Mouse (Mus musculus) hindbrain, embryonic 10.5 days (tissue): ENCODE data around the gene Ormdl1. TPM values are rescaled to one million over a fixed set of nuclear protein-coding genes. Genes with fewer than 3 reads are reported as not detected.
"Not testable (repeated sequence)": the region's sequence is repeated elsewhere in the genome, so short reads cannot be mapped to it uniquely, and the experiment has no call there.

Source experiments
- DNase-seq: peaks from one replicate; pipeline ENCODE4 v3.0.0-alpha.2; 2017; ENCODE audit warnings: low spot score
- H3K27ac ChIP-seq: fragments of 300-500 bp; sonication (generic); 2 replicates; pipeline ENCODE4 v1.5.1; 2016; ENCODE audit warnings: mild to moderate bottlenecking, moderate library complexity
- H3K27me3 ChIP-seq: fragments of 300-500 bp; sonication (generic); 2 replicates; pipeline ENCODE4 v1.6.1; 2016; ENCODE audit warnings: mild to moderate bottlenecking; ENCODE audit not compliant: poor library complexity, insufficient read depth, severe bottlenecking
- H3K36me3 ChIP-seq: fragments of 300-500 bp; sonication (generic); 2 replicates; pipeline ENCODE4 v1.6.1; 2016; ENCODE audit warnings: mild to moderate bottlenecking, moderate library complexity
- H3K4me1 ChIP-seq: fragments of 300-500 bp; sonication (generic); replicated peaks from 2 replicates; pipeline ENCODE4 v1.6.1; 2016; ENCODE audit warnings: mild to moderate bottlenecking
- H3K4me3 ChIP-seq: fragments of 300-500 bp; sonication (generic); 2 replicates; pipeline ENCODE4 v1.5.1; 2016; ENCODE audit warnings: mild to moderate bottlenecking, moderate library complexity
- H3K9me3 ChIP-seq: fragments of 300-500 bp; sonication (generic); 2 replicates; pipeline ENCODE4 v1.6.1; 2016; ENCODE audit warnings: mild to moderate bottlenecking, moderate library complexity
- WGBS: fragments of 180-500 bp; shearing (Covaris S2); methylation state at CpG from one replicate; pipeline ENCODE4 v1.1.7; 2016; 5-methylcytosine and 5-hydroxymethylcytosine counted together
- polyA plus RNA-seq: library from polyadenylated mRNA; unstranded; fragments of >200 nt; fragmentation: Nextera tagmentation; extraction: Ambion mirVana; gene quantifications from 2 replicates; pipeline ENCODE4 v1.2.1, GENCODE M21; 2016

Gene Ormdl1
- polyA plus RNA-seq, result 87.6 and 91.4 TPM in 2 replicates

DNA sequence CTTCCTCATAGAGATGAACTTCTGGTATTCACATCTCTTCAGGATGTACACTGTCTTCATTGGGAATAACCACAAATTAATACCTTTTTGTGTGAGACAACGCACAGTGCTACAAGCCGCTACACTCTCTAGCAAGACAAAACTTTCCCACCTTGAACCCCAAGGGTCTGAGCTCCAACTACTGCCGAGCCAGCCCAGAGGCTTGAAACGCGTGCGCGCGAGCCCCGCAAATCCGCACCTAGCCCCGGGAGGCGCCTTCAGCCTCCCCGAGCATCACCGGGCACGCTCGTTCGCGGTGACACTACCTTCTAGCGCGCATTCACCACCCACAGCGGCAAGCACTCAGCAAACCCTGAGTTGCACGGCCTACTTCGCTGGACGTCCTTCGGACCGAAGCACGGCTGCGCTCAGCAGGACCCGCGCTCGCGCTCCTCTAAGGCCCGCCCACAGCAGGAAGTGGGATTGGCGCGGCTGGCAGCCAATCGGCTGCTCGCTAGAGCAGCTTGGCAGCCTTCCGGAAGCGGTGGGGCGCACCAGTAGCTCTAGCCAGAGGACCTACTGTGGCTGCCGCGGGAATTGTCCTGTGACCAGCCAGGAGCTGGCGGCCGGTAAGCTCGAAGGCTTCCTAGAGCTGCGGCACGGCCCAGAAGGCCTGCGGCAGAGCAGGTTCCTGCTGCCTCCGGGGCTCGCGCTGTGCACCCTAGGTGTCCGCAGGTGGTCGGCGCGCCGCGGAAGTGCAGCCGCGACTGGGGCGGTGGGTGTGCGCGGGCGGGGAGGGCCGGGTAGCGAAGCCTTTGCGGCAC lies at the start of gene Ormdl1, which contains the start of the genes Pms1 and Gm28778:
Gene Ormdl1 (plus strand): TSS at position 515 of the 803 bp plus-strand sequence.
Gene Pms1 (minus strand): TSS at position 438 of the 803 bp plus-strand sequence.
Gene Gm28778 (plus strand): TSS at position 531 of the 803 bp plus-strand sequence.
- H3K36me3 ChIP-seq, result peaks cover 33% of the 10 kb centered on the region
- under 1% methylated on average over 66 of the region's 66 CpGs for WGBS
- peak within 1 kb of the TSS; percentile 85 for H3K4me3 ChIP-seq
- no peaks in the 10 kb centered on the region for H3K27me3 ChIP-seq
- H3K27ac ChIP-seq, result peak within 1 kb of the TSS; percentile 97
- peaks cover 15% of the 10 kb centered on the region for H3K4me1 ChIP-seq
- DNase-seq, result peak; percentile 96
- no peaks in the 10 kb centered on the region for H3K9me3 ChIP-seq

DNA sequence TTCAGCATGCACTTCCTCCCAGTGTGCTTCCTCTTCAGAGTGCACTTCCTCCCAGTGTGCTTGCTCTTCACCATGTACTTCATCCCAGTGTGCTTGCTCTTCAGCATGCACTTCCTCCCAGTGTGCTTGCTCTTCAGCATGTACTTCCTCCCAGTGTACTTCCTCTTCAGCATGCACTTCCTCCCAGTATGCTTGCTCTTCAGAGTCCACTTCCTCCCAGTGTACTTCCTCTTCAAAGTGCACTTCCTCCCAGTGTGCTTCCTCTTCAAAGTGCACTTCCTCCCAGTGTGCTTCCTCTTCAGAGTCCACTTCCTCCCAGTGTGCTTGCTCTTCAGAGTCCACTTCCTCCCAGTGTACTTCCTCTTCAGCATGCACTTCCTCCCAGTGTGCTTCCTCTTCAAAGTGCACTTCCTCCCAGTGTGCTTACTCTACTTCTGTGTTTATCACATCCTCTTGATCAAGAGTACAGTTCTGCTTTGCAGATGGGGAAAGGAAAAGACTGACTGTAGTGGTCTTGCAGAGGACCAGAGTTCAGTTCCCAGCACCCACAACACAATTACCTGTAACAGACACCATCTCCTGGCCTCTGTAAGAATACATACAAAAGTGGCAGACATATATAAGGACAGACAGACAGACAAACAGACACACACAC lies 31.8 kb upstream of the Ormdl1 start:
- H3K27me3 ChIP-seq, DNase-seq, H3K4me3 ChIP-seq, H3K27ac ChIP-seq, H3K9me3 ChIP-seq, H3K4me1 ChIP-seq: not testable (repeated sequence)
- H3K36me3 ChIP-seq, result peaks cover 28% of the 10 kb centered on the region

DNA sequence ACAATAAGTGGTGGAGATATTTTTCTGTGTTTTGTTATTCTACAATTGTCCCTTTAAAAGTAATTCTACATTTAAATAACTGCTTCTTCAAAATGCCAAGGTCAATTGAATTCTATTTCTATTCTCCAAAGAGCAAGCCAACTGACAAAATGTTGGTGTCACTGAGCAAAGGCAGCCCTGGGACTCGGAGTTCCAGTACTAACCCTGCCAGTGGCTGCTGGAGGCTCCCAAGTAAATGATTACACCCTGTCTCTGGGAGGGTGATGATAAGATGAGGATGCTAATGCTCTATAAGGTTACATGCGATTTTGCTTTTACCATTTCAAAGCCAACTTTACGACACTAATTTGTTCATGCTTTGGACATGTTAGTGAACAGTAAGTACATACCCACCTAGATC lies 27.0 kb upstream of the Ormdl1 start:
- Histone ChIP-seq H3K27me3 (no peaks in the 10 kb centered on the region), H3K36me3 (peaks cover 27% of the 10 kb centered on the region), H3K4me3 (no peak overlapping the region), H3K27ac (no peak overlapping the region), H3K9me3 (no peaks in the 10 kb centered on the region), H3K4me1 (no peaks in the 10 kb centered on the region)
- WGBS, result 94% methylated on average over 3 of the region's 3 CpGs
- no peak for DNase-seq

DNA sequence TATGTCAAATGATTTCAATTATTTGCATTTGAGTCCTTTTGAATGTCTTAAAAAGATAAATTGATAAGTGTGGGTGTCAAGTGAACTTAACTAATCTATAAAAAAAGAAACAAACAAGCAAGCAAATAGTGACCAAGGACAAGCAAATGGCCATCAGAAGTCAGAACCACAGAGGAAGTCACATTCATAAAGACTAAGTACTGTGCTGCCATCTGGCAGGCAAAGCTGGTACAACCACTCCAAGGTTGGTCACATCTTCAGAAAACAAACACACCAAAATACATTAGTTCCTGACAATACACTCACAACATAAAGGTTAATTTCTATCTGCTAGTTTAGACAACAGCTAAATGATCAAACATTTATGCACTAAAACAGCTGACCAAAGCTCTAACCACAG lies 24.2 kb upstream of the Ormdl1 start:
- DNase-seq, result peak; percentile 17
- Histone ChIP-seq H3K27me3 (no peaks in the 10 kb centered on the region), H3K4me1 (no peaks in the 10 kb centered on the region), H3K9me3 (no peaks in the 10 kb centered on the region), H3K4me3 (no peak overlapping the region), H3K27ac (no peak overlapping the region), H3K36me3 (peaks cover 14% of the 10 kb centered on the region)

DNA sequence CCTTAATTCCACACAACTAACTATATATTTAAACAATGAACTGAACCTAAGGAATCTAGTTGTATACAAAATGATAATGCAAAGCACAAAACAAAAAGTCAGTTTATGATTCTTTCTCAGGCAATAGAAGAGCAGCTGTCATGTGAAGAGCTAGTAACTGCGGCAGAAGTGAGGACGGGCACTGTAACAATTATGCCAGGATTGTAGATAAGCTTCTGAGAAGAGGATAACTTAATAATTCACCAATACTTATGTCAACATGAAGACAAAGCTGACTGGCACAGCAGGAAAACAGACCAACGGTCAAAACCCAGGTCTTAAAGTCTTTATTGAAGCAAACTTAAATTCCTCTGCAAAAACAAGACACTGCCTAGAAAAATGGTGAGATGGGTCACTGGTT lies 5.7 kb upstream of the Ormdl1 start:
- Histone ChIP-seq H3K9me3 (peaks cover 3% of the 10 kb centered on the region; the same call in 1 of the 2 replicates), H3K27me3 (no peaks in the 10 kb centered on the region), H3K27ac (no peak overlapping the region), H3K4me1 (peaks cover 6% of the 10 kb centered on the region; the same call in 1 of the 2 replicates), H3K36me3 (peaks cover 34% of the 10 kb centered on the region), H3K4me3 (no peak overlapping the region)
- WGBS, result 86% methylated on average over 3 of the region's 3 CpGs
- DNase-seq, result no peak

DNA sequence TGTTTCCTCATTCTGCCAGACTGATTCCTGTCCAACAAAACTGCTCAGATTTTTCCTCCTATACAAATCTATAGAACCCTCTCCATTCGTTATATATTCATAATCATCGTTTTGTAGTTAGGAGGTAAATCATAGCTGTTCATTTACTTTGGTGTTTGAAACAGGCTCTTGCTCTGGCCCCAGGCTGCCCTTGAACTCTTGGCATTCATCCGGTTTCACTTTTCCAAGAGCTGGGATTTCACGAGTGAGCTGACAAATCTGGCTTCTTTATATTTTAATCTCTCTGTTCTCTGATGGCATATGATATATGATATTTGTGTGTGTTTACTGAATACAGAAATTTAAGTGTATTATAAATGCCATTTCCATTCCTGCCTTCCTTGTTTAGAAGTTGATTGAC lies 3.6 kb downstream of the Ormdl1 start:
- no peaks in the 10 kb centered on the region for H3K9me3 ChIP-seq
- H3K36me3 ChIP-seq, result peaks cover 43% of the 10 kb centered on the region
- peaks cover 15% of the 10 kb centered on the region for H3K4me1 ChIP-seq
- H3K27me3 ChIP-seq, result no peaks in the 10 kb centered on the region
- no peak overlapping the region for H3K4me3 ChIP-seq
- WGBS, result 89% methylated on average over 4 of the region's 4 CpGs
- DNase-seq, result no peak
- no peak overlapping the region for H3K27ac ChIP-seq

DNA sequence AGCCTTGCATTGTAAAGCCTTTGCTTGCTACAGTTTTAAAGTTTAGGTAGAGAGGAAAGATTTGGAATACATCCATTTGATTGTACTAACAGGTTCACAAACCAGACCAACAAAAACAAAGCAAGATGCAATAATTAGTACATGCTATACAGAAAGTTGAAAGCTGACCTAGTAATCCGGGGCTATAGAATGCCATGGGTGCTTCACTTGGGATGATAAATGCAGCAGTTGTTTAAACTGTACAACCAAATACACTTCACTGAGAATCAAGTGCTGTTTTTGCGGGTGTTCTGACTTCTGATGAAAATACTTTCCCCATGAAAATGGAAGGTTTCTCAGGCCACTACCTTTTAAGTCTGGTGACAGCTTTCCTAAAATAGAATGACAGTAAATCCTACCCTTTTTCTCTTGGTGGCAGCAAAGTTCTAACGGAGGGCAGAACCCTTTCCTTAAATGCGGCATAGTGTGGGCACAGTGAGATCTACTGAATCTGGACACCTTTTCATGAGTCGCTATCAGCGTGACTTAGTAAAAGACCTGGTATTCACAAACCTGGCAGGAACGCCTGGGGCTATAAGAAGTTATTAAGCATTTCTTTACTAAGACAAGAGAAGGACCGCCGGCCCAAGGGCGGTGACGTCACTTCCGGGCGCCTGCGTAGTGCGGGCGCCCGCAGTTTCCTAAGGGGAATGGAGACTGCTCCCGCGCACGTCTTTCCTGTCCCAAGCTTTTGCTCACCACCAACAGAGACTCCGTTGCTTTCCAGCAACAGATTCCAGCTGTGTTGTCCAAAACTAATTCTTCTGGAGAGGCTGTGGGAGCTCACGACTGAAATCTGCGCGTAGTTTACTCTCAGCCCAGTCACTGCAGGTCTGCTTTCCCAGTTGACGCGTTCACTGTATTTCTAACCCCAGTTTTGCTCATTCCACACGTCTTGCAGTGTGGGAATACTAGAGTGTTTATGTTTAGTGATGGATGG lies 16.4 kb downstream of the Ormdl1 start, which contains the start of gene Osgepl1:
Gene Osgepl1 (plus strand): TSS at position 636 of the 979 bp plus-strand sequence.
- WGBS, result 3% methylated on average over 27 of the region's 27 CpGs
- peaks cover 55% of the 10 kb centered on the region for H3K36me3 ChIP-seq
- peak; percentile 87 for DNase-seq
- peaks cover 8% of the 10 kb centered on the region for H3K4me1 ChIP-seq
- H3K27ac ChIP-seq, result peak within 1 kb of the TSS; percentile 92
- H3K27me3 ChIP-seq, result no peaks in the 10 kb centered on the region
- peak within 1 kb of the TSS; percentile 74 for H3K4me3 ChIP-seq
- H3K9me3 ChIP-seq, result no peaks in the 10 kb centered on the region

DNA sequence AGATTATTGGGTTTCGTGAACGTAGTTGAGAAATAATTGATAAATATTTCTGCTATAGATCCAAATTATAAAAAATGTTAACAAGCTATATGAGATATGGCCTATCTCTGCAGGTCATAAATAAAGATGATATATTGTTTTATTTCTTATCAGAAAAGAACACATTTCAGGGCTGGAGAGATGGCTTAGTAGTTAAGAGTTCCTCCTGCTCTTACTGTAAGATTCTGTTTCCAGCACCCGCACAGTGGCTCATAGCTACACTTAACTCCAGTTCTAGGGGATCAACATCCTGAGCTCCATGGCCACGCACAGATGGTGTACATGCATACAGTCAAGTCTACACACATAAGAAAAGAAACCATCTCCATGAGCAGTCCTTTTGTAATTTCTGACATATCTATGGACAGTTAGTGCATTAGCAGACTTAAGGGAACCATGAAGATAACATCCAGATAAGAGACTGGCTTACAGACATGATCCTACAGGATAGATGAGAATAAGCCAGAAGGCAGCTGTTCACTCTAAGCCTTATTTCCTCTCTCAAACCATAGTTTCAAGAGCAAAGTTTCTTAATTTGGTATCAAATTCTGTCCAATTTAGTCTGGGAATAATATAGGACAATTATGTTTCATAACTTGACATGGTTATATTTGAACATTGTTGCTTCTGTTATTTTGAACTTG lies 24.9 kb downstream of the Ormdl1 start:
- WGBS, result 96% methylated on average over 4 of the region's 4 CpGs
- H3K4me1 ChIP-seq, result no peaks in the 10 kb centered on the region
- H3K27me3 ChIP-seq, result no peaks in the 10 kb centered on the region
- no peak overlapping the region for H3K27ac ChIP-seq
- no peak overlapping the region for H3K4me3 ChIP-seq
- no peak for DNase-seq
- H3K9me3 ChIP-seq, result no peaks in the 10 kb centered on the region
- peaks cover 76% of the 10 kb centered on the region for H3K36me3 ChIP-seq

DNA sequence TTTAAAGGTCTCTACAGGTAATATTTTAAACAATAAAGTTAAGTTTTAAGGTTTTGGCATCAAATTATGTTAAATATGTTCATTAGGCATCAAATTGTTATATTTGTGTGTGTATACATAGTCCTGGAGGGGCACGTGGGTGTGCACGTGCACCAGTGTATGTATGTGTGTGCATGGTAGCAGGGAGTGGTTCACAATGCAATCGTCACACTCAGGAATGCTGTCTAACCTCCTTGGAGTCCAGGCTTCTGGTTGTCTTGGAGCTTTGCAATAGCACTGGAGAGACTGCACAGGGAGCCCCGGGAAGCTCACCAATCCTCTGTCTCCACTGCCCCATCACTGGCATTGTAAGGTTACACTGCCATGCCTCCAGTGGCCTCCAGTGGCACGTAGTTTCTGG lies 26.4 kb downstream of the Ormdl1 start:
- Histone ChIP-seq H3K4me1 (no peaks in the 10 kb centered on the region), H3K4me3 (no peak overlapping the region), H3K27me3 (no peaks in the 10 kb centered on the region), H3K36me3 (peaks cover 63% of the 10 kb centered on the region), H3K9me3 (no peaks in the 10 kb centered on the region), H3K27ac (no peak overlapping the region)
- WGBS, result 91% methylated on average over 5 of the region's 5 CpGs
- DNase-seq, result no peak

DNA sequence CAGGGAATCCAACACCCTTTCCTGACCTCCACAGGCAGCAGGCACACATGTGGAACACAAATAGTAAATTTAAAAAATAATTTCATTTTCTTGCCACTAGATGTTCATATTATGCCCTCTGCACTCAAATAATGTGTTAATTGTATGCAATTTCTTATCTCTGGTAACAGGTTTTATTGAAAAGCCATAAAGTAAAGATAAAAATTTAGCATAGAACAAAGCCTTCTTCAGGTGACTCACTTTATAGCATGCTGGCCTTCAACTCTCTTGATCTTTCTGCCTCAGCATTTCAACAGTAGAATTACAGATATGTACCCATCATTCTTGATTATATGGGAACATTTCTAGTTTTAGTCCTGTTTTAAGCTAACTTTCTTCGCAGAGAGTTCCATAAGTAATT lies 27.4 kb downstream of the Ormdl1 start:
- Histone ChIP-seq H3K9me3 (no peaks in the 10 kb centered on the region), H3K27ac (no peak overlapping the region), H3K36me3 (peaks cover 57% of the 10 kb centered on the region), H3K27me3 (no peaks in the 10 kb centered on the region), H3K4me3 (no peak overlapping the region), H3K4me1 (no peaks in the 10 kb centered on the region)
- 89% methylated on average over 1 of the region's 1 CpGs for WGBS
- no peak for DNase-seq

DNA sequence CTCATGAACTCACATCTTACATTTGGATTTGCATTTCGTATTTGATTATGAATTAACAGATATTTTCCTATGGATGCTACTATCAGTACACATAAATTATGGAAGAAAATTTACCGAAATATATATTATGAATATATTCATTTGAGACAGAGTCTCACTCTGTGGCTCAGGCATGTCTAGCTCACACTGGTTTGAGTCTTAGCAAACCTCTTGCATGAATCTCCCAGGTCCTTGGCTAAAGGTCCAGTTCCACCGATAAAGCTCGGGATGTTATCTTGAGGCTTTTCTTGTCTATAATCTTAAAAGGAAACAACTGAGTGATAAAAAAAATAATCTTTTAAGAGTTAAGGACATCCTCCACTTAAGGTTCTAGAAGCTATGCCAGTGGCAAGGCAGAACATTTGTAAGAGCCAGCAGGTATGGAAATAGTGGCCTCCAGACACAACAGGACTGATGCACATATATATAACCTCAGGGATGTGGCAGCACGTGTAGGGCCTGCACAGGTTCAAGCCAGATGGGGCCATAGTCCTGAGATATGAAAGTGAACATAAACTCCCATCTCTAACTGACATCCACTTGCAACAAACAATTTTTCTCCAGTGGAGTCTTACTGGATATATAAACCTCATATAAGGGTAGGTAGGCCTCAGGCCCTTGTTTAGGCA lies 28.1 kb downstream of the Ormdl1 start:
- H3K4me1 ChIP-seq, result no peaks in the 10 kb centered on the region
- 95% methylated on average over 5 of the region's 5 CpGs for WGBS
- H3K27me3 ChIP-seq, result no peaks in the 10 kb centered on the region
- no peaks in the 10 kb centered on the region for H3K9me3 ChIP-seq
- no peak for DNase-seq
- H3K4me3 ChIP-seq, result no peak overlapping the region
- no peak overlapping the region for H3K27ac ChIP-seq
- peaks cover 50% of the 10 kb centered on the region for H3K36me3 ChIP-seq
